Mouse (Mus musculus) forebrain, embryonic 16.5 days (tissue): ENCODE data around the gene Carnmt1. TPM values are rescaled to one million over a fixed set of nuclear protein-coding genes. Genes with fewer than 3 reads are reported as not detected.

Experiments
- ATAC-seq: fragments of 200-750 bp; cut with Nextera tagmentation; 2 replicates; pipeline ENCODE4 v1.8.0; 2017; ENCODE audit warnings: mild to moderate bottlenecking, moderate library complexity
- H3K27ac ChIP-seq: fragments of 300-500 bp; sonication (generic); 2 replicates; pipeline ENCODE4 v1.5.1; 2014; ENCODE audit warnings: low read length, control low read depth
- H3K27me3 ChIP-seq: fragments of 300-500 bp; sonication (generic); replicated peaks from 2 replicates; pipeline ENCODE4 v1.6.1; 2014; ENCODE audit warnings: low read length; ENCODE audit not compliant: control insufficient read depth, insufficient read depth
- H3K36me3 ChIP-seq: fragments of 300-500 bp; sonication (generic); 2 replicates; pipeline ENCODE4 v1.6.1; 2014; ENCODE audit not compliant: control insufficient read depth, insufficient read depth
- H3K4me1 ChIP-seq: fragments of 300-500 bp; sonication (generic); replicated peaks from 2 replicates; pipeline ENCODE4 v1.6.1; 2014; ENCODE audit warnings: low read length; ENCODE audit not compliant: control insufficient read depth, insufficient read depth
- H3K4me2 ChIP-seq: fragments of 300-500 bp; sonication (generic); 2 replicates; pipeline ENCODE4 v1.6.1; 2014; ENCODE audit warnings: mild to moderate bottlenecking, low read length, control low read depth
- H3K4me3 ChIP-seq: fragments of 300-500 bp; sonication (generic); replicated peaks from 2 replicates; pipeline ENCODE4 v1.5.1; 2014; ENCODE audit warnings: mild to moderate bottlenecking, low read length, control low read depth
- H3K9ac ChIP-seq: fragments of 300-500 bp; sonication (generic); replicated peaks from 2 replicates; pipeline ENCODE4 v1.6.1; 2014; ENCODE audit warnings: low read depth, low read length, control low read depth
- H3K9me3 ChIP-seq: fragments of 300-500 bp; sonication (generic); 2 replicates; pipeline ENCODE4 v1.6.1; 2016; ENCODE audit warnings: low read length; ENCODE audit not compliant: control insufficient read depth
- WGBS: fragments of 180-500 bp; shearing (Covaris S2); extraction: QIAGEN DNeasy Blood & Tissue Kit; methylation state at CpG from one replicate; pipeline ENCODE4 v1.1.7; 2014; 5-methylcytosine and 5-hydroxymethylcytosine counted together
- polyA plus RNA-seq: library from polyadenylated mRNA; unstranded; fragments of >200 nt; fragmentation: Nextera tagmentation; extraction: Ambion mirVana; gene quantifications from 2 replicates; pipeline ENCODE4 v1.2.1, GENCODE M21; 2015

The Carnmt1 gene
- polyA plus RNA-seq, 1 experiment from 2014 or later: 11.1 TPM

DNA sequence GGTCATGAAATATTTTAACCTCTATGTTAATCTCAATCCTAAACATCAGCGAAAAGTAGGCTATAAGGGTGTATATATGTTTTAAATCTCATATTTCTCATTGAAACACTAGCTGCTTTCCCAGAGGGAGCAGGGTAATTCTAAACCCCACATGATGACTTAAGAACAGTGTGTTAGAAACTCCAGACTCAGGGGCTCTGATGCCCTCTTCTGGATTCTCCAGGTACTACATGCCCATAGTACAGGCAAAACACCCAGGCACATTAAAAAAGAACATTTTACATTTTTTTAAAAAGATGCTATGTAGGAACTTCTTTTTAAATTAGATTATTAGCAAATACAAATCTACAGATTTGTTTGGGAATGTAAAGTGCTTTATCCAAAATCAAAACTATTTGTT, 45.8 kb downstream of the Carnmt1 start:
- H3K36me3 ChIP-seq: peaks cover 8% of the 10 kb centered on the region; the same call in 1 of the 2 replicates
- H3K27me3 ChIP-seq: no peaks in the 10 kb centered on the region
- H3K4me2 ChIP-seq: no peak overlapping the region
- H3K9ac ChIP-seq: no peak overlapping the region
- no peak overlapping the region for H3K4me3 ChIP-seq
- H3K27ac ChIP-seq: no peak overlapping the region
- 47% methylated on average over 1 of the region's 1 CpGs for WGBS
- peaks cover 18% of the 10 kb centered on the region for H3K4me1 ChIP-seq
- ATAC-seq: no peak
- H3K9me3 ChIP-seq: no peaks in the 10 kb centered on the region

GRCm38 (mm10) chr19:18720337-18720736, 49.8 kb downstream of the Carnmt1 start:
- Histone ChIP-seq H3K9me3 (no peaks in the 10 kb centered on the region), H3K9ac (no peak overlapping the region), H3K4me3 (no peak overlapping the region), H3K4me1 (0 out of 2 replicates have a peak, but pooled peaks cover 2% of the 10 kb centered on the region), H3K27me3 (no peaks in the 10 kb centered on the region), H3K36me3 (peaks cover 8% of the 10 kb centered on the region; the same call in 1 of the 2 replicates), H3K27ac (no peak overlapping the region), H3K4me2 (no peak overlapping the region)
- WGBS: 94% methylated on average over 3 of the region's 3 CpGs
- ATAC-seq: no peak

DNA sequence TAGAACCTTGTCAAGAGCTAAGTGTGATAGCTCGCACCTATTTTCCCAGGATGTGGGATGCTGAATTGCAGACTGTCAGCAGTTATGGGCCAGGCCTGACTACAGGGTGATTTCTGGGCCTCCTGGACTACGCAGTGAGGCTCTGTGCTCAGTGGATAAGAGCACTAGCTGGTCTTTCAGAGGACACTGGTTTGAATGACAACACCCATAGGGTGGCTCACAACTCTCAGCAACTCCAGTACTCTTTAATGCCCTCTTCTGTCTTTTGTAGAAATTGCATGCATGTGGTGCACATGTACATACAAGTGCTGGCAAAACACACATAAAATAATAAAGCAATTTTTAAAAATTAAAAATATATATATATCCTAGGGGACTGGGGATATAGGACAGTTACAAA, 54.6 kb downstream of the Carnmt1 start:
- no peaks in the 10 kb centered on the region for H3K9me3 ChIP-seq
- no peaks in the 10 kb centered on the region for H3K36me3 ChIP-seq
- no peaks in the 10 kb centered on the region for H3K4me1 ChIP-seq
- 75% methylated on average over 2 of the region's 2 CpGs for WGBS
- no peak overlapping the region for H3K4me3 ChIP-seq
- no peak overlapping the region for H3K4me2 ChIP-seq
- no peak for ATAC-seq
- no peak overlapping the region for H3K27ac ChIP-seq
- no peak overlapping the region for H3K9ac ChIP-seq
- no peaks in the 10 kb centered on the region for H3K27me3 ChIP-seq

- Histone ChIP-seq H3K4me1 (no peaks in the 10 kb centered on the region), H3K4me2 (no peak overlapping the region), H3K36me3 (no peaks in the 10 kb centered on the region), H3K4me3 (no peak overlapping the region), H3K27me3 (no peaks in the 10 kb centered on the region), H3K9me3 (no peaks in the 10 kb centered on the region), H3K27ac (no peak overlapping the region), H3K9ac (no peak overlapping the region)
- no peak for ATAC-seq
- WGBS: 80% methylated on average over 7 of the region's 7 CpGs
Measured at GRCm38 (mm10) chr19:18730255-18730654, 59.7 kb downstream of the Carnmt1 start.

DNA sequence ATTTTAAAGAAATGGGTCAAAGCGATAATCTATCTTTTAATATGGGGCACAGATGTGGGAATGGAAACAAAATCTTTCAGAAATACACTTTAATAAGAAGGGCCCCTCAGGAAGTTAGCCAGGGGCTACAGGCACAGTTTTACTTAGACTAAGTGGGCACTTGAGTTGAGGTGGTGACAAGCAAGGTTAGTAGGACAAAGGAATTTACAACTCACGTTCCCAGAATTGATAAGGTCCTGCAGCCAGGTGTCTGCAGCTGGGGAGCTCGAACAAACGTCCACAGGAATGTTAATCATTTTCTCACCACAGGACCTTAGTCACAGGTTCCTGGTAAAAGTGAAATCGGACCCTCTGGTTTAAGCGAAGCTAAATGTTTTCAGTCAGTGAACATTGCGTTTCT, 60.5 kb downstream of the Carnmt1 start:
- 66% methylated on average over 7 of the region's 7 CpGs for WGBS
- Histone ChIP-seq H3K4me1 (no peaks in the 10 kb centered on the region), H3K27me3 (no peaks in the 10 kb centered on the region), H3K4me3 (no peak overlapping the region), H3K27ac (no peak overlapping the region), H3K9me3 (no peaks in the 10 kb centered on the region), H3K9ac (no peak overlapping the region), H3K36me3 (no peaks in the 10 kb centered on the region), H3K4me2 (no peak overlapping the region)
- ATAC-seq: no peak

DNA sequence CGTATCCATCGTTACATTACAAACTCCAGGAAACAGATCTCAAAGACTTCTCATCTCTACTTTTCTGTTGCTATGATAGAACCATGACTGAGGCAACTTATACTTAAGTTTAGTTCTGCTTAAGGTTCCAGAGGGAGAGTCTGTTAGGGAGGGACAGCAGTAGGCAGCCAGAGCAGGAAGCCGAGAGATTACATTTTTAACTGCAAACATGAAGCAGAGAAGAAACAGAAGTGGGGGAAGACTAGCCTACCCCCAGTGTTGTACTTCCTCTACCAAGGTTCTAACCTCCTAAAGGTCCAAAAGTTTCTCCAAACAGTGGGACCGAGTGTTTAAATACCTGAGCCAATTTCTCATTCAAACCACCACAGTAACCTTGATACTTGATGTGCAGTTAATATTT, 65.3 kb downstream of the Carnmt1 start:
- H3K27me3 ChIP-seq: no peaks in the 10 kb centered on the region
- H3K9ac ChIP-seq: no peak overlapping the region
- H3K9me3 ChIP-seq: no peaks in the 10 kb centered on the region
- H3K27ac ChIP-seq: no peak overlapping the region
- H3K4me2 ChIP-seq: no peak overlapping the region
- ATAC-seq: no peak
- H3K4me1 ChIP-seq: no peaks in the 10 kb centered on the region
- no peak overlapping the region for H3K4me3 ChIP-seq
- 97% methylated on average over 4 of the region's 4 CpGs for WGBS
- H3K36me3 ChIP-seq: no peaks in the 10 kb centered on the region

DNA sequence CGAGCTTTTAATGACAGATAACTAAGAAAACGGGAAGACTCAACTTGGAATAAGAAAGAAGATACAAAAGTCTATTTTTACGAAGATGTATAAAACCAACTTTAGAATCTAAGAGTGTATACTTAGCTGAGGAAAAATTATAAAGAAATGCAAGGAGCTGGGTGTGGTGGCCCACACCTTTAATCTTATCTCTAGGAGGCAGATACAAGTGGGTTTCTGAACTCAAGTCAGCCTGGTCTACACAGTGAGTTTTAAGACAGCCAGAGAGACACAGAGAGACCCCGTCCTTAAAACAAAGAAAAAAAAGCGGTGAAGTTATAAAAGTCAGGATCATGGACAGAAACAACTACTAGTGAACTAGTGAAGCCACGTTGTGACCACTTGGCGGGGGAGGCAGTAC, 68.6 kb downstream of the Carnmt1 start:
- ATAC-seq: no peak
- Histone ChIP-seq H3K9ac (no peak overlapping the region), H3K27ac (no peak overlapping the region), H3K4me3 (no peak overlapping the region), H3K36me3 (no peaks in the 10 kb centered on the region), H3K9me3 (no peaks in the 10 kb centered on the region), H3K4me1 (no peaks in the 10 kb centered on the region), H3K27me3 (no peaks in the 10 kb centered on the region), H3K4me2 (no peak overlapping the region)
- WGBS: 87% methylated on average over 7 of the region's 7 CpGs

DNA sequence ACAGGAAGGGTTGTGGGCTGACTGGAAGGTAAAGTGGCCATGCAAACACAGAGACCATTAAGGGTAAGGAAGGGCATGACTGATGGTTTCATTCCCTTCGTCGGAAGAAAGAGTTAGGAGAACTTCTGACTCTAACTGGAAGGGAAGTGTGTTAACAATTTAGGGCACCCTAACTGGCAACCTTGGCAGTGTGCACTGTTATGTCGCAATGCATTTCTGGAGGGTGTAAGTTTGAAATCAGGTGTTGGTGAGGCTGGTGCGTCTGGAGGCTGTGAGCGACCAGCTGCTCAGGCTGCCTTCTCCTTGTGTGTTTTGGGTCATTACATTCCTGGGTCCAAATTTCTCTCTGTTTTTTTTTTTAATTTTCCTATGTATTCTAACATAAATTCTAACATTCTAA, 73.4 kb downstream of the Carnmt1 start:
- Histone ChIP-seq H3K36me3 (no peaks in the 10 kb centered on the region), H3K27me3 (no peaks in the 10 kb centered on the region), H3K9ac (no peak overlapping the region), H3K27ac (no peak overlapping the region), H3K4me3 (no peak overlapping the region), H3K4me1 (no peaks in the 10 kb centered on the region), H3K4me2 (no peak overlapping the region), H3K9me3 (no peaks in the 10 kb centered on the region)
- WGBS: 86% methylated on average over 5 of the region's 5 CpGs
- ATAC-seq: no peak

GRCm38 (mm10) chr19:18746576-18747340, 76.2 kb downstream of the Carnmt1 start:
- no peak for ATAC-seq

More at GRCm38 (mm10) chr19:18746576-18747340, 76.2 kb downstream of the Carnmt1 start:
- no peaks in the 10 kb centered on the region for H3K27me3 ChIP-seq
- H3K4me2 ChIP-seq: no peak overlapping the region
- H3K9me3 ChIP-seq: no peaks in the 10 kb centered on the region
- H3K27ac ChIP-seq: no peak overlapping the region
- no peaks in the 10 kb centered on the region for H3K36me3 ChIP-seq
- H3K4me3 ChIP-seq: no peak overlapping the region
- H3K9ac ChIP-seq: no peak overlapping the region
- WGBS: 94% methylated on average over 5 of the region's 5 CpGs
- peaks cover 6% of the 10 kb centered on the region; the same call in 1 of the 2 replicates for H3K4me1 ChIP-seq
